Mouse (Mus musculus) megakaryocyte, embryonic 14.5 days (primary cell): ENCODE results near the gene Raver1.

Experiments
- FLI1 ChIP-seq: IDR thresholded peaks from 2 replicates; pipeline ENCODE4 v1.6.1; 2012; ENCODE audit warnings: low read length, inconsistent platforms, mixed read lengths
- GATA1 ChIP-seq: IDR thresholded peaks from 3 replicates; pipeline ENCODE4 v1.6.1; 2012; ENCODE audit warnings: mixed read lengths, low read length, inconsistent platforms, borderline replicate concordance

DNA sequence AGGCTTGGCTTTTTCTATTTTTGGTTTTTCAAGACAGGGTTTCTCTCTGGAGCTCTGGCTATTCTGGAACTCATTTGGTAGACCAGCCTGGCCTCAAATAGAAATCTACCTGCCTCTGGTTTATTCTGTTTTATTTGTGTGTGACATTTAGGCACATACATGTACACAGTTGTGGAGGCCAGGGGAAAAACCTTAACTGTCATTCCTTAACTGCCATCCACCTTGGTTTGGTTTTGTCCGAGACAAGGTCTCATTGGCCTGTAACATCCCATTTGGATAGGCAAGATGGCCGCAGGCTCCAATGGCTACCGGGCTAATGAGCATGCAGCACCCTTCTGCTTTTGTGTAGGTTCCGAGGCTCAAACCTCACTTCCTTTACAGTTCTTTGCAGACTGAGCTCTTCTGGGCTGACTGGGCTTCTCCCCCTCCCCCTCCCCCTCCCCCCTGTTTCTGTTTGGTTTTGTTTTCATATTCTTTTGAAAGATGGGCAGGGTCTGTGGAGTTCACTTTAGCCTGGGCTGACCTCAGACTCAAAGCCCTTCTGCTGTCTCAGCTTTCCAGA is 43.6 kb upstream of the Raver1 start:
- TF ChIP-seq GATA1 (no peak), FLI1 (no peak)
